Mouse (Mus musculus) liver, embryonic 14.5 days (tissue): Measurements from ENCODE around the gene Maml3.

Source experiments
- CTCF ChIP-seq: IDR thresholded peaks from 2 replicates; pipeline ENCODE4 v1.5.1; 2016; ENCODE audit warnings: antibody characterized with exemption, low read depth, control low read depth
- EP300 ChIP-seq: IDR thresholded peaks from 2 replicates; pipeline ENCODE4 v1.6.1; 2016; ENCODE audit warnings: antibody characterized with exemption, low read depth

- TF ChIP-seq CTCF = no peak
- TF ChIP-seq EP300 = no peak
These were observed 188.6 kb downstream of the Maml3 start for GRCm38 (mm10) chr3:51916060-51916870.
